Mouse (Mus musculus) left cerebral cortex, adult 8-10 months (tissue): ENCODE results near the gene Osbpl8. TPM values are rescaled to one million over a fixed set of nuclear protein-coding genes. Genes with fewer than 3 reads are reported as not detected.
A peak's percentile ranks its signal among the peaks of the same experiment; 100 is the strongest.
"Not testable (repeated sequence)": the region's sequence is repeated elsewhere in the genome, so short reads cannot be mapped to it uniquely, and the experiment has no call there.

Experiments used
- DNase-seq, 2 experiments: peaks; one replicate each; pipeline ENCODE4 v3.0.0; 2022; ENCODE audit warnings: low spot score in 2 of 2
- total RNA-seq, 4 experiments: library from RNA; stranded (reverse); gene quantifications; 2 replicates each; pipeline ENCODE4 v1.2.4; 2022

The Osbpl8 gene
- total RNA-seq, 4 experiments from 2014 or later = 78.0 to 100 (median 84.6) TPM

GRCm38 (mm10) chr10:111183634-111184270 lies 19.2 kb downstream of the Osbpl8 start:
- no peak for DNase-seq

DNA sequence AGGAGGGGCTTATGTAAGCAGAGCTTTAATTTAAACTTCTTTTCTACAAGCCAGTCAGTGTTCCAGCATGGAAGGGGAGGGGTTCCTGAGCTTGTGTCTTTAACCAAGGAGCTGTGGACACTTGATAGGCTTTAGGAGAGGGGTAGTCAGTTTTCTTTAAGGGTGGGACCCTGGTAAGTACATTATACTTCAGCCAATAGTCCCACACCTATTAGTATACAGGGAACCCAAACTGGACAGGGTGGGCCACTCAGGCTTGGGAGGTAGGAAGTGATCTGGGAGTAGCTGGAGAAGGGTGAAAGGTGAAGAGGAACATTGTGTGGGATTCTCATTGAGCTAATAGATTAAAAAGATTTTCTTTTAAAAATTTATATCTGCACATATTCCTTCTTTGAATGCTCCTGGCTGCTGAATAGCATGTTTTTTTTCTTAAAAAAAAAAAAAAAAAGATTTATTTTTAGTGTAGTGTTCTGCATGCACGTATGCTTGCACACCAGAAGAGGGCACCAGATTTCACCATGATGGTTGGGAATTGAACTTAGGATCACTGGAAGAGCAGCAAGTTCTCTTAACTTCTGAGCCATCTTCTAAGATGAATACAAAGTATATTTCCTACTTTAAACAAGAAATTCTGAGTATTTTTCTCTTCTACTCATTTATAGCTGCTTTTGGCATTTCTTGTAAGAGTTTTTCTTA lies 21.2 kb downstream of the Osbpl8 start:
- no peak for DNase-seq

DNA sequence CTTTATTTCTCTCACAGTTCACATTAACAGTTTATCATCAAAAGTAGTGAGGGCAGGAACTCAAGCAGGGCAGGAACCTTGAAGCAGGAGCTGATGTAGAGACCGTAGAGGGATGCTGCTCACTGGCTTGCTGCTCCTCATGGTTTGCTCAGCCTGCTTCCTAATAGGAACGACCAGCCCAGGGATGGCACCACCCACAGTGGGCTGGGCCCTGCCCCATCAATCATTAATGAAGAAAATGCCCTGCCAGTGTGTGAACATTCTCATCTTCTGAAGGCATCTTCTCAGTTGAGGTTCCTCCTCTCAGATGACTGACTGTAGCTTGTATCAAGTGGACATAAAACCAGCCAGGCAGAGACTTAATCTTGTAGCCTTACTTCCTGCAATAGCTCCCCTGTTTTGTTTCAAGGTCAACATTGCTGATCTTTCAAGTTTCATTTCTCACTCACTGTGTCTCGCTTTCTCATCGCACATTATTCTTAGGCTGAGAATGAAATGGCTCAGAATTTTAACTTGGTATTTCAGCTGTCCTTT lies 24.5 kb downstream of the Osbpl8 start:
- DNase-seq = no peak

DNA sequence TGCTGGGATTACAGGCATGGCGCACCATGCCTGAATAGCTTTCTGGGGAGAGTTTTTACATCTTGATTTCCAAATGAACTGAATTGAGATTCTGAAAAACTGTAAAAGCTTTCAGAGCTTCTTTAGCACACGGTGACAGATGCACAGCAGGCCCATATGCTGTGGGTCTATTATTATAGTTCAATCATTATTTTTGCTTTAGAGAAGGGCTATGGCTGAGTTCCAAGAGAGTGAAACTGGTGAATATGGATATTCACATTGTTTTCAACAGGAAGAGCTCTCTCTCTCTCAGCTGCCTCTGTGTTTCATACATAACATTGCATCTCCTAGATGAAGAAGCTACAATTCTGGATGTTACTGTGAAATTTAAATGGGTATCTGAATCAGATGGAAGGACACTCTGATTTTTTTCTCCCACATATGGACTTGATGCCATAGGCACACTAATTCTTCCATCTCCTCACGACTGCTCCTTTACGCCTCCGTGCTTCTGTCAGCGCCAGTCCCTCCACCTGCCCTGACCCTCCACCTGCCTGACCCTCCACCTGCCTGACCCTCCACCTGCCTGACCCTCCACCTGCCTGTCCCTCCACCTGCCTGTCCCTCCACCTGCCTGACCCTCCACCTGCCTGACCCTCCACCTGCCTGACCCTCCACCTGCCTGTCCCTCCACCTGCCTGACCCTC lies 25.7 kb downstream of the Osbpl8 start:
- no peak for DNase-seq

DNA sequence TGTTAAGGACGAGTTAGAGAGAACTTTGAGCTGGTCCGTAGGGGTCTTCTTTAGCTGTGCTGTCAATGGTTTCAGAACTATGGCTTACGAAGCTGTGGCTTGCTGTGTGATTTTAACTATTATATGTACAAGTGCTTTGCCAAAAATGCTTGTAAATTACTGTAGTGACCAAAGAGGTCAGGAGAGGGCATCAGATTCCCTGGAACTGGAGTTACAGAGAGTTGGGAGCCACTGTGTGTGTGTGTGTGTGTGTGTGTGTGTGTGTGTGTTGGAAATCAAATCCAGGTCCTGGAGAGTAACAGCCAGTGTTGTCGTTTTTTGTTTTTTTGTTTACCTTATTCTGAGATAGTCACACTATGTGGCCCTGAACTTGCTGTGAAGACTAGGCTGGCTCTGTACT lies 29.0 kb downstream of the Osbpl8 start:
- no peak for DNase-seq

GRCm38 (mm10) chr10:111196191-111196590 lies 31.6 kb downstream of the Osbpl8 start:
- DNase-seq = no peak

DNA sequence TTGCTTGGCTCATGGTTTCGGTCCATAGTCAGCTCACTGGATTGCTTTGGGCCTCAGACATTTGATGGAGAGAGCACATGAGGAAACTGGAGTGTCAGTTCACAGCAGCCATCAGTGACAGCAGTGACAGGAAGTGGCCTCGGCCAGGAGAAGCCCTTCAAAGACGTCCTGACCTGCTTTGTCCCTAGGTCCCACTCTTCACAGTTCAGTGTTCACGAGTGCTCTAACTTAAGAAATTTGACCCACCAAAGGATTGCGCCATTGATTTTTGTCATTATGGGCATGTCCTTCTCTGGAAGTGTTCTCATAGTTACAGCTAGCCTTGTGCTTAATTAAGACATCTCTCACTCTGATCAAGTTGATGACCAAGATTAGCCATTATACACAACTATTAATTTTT lies 34.2 kb downstream of the Osbpl8 start:
- DNase-seq = not testable (repeated sequence)

- no peak for DNase-seq
These were observed 36.6 kb downstream of the Osbpl8 start for GRCm38 (mm10) chr10:111201120-111201519.

GRCm38 (mm10) chr10:111201666-111202065 lies 37.1 kb downstream of the Osbpl8 start:
- DNase-seq = no peak

GRCm38 (mm10) chr10:111204089-111204488 lies 39.5 kb downstream of the Osbpl8 start:
- DNase-seq = no peak

- no peak for DNase-seq
These were observed 40.9 kb downstream of the Osbpl8 start for GRCm38 (mm10) chr10:111205421-111205820.

- DNase-seq = no peak
These were observed 42.8 kb downstream of the Osbpl8 start for GRCm38 (mm10) chr10:111207386-111207785.

GRCm38 (mm10) chr10:111214084-111214483 lies 49.5 kb downstream of the Osbpl8 start:
- DNase-seq = no peak

DNA sequence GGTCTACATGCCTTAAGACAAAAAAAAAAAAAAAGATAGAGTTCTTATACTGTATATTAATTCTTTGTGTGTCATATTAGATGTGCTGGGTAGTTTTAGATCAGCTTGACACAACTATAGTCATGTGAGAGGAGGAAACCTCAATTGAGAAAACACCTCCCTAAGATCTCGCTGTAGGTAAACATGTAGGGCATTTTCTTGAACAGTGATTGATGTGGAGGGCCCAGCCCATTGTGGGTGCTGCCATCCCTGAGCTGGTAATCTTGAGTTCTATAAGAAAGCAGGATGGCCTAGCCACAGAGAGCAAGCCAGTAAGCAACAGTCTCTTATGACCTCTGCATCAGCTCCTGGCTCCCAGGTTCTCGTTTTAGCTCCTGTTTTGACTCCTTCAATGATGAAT lies 50.1 kb downstream of the Osbpl8 start:
- no peak for DNase-seq

- DNase-seq = no peak
These were observed 51.0 kb downstream of the Osbpl8 start for GRCm38 (mm10) chr10:111215572-111215971.

DNA sequence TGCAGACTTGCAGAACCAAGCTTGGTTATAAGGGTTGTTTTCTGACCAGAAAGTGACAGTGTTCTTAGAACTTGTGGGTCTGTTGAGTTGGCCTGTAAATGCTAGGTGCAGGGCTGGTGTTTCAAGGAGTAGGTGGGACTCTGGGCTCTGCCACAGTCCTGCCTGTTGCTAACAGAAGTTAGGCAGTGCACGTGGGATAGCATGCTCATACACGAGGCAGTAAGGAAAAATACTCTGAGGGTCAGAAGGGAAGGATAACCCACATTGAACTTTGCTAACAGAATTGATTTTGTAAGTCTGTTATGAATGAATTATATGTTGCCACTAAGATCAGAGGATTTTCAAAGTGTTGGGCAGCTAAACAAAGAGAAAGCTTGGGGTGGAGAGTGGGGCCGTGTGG lies 51.6 kb downstream of the Osbpl8 start:
- no peak for DNase-seq

- DNase-seq = no peak
These were observed 58.0 kb downstream of the Osbpl8 start for GRCm38 (mm10) chr10:111222535-111222934.

DNA sequence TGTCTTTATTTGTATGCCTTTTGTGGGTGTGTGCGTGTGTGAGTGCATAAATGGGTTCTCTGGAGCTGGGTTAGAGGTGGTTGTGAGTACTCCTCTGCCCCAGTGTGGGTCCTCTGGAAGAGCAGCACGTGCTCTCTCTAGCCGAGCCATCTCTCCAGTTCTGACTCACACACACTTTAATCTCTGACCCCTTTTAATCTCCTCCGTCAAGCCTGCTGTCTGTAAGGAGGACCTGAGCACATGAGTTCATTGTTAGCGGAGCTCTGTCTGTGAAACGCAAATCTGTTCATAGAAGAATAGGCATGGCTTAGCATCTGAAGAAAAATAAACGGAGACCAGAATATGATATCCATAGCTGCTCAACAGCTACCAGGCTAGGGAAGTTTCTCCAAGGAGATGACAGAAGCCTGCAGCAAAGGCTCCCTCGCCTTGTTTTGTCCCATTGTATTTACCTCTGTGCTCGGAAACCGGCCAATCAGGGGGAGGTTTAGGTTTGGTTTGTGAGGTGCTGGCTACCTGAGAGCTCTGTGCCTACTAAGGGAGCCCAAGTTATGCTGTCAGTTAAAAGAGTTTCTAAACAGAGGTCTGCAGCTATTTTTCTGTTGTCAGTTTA lies 58.8 kb downstream of the Osbpl8 start:
- no peak for DNase-seq

DNA sequence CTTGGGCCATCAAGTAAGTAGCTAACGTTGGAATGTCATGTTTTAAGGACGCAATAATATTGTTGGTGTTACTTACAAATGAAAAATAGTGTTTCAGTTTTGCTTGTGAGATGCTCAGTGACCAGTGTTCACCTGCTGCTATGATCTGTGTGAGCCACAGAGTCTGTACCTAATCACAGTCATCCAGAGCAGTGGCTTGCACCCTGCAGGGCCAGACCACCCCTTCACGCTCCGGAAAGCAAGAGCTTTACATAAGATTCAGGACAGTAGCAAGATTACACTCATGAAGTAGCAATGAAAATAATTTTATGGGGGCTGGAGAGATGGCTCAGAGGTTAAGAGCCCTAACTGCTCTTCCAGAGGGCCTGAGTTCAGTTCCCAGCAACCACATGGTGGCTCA lies 60.1 kb downstream of the Osbpl8 start:
- DNase-seq = no peak

GRCm38 (mm10) chr10:111226508-111226907 lies 62.0 kb downstream of the Osbpl8 start:
- DNase-seq = peak; percentile 70 to 93

- not testable (repeated sequence) for DNase-seq
These were observed 67.7 kb downstream of the Osbpl8 start for GRCm38 (mm10) chr10:111232237-111232636.
